Mouse (Mus musculus) thymus, adult 2 months (tissue): ENCODE results near the gene Naa11.

Experiments used
- CTCF ChIP-seq: fragments of 200-500 bp; IDR thresholded peaks from 2 replicates; pipeline ENCODE4 v1.5.1; 2012; ENCODE audit warnings: mild to moderate bottlenecking, control low read depth, low read length, moderate library complexity, borderline replicate concordance; ENCODE audit not compliant: control insufficient read depth, poor library complexity, insufficient read depth; ENCODE audit errors: extremely low read depth
- POLR2A ChIP-seq: fragments of 200-500 bp; IDR thresholded peaks from 2 replicates; pipeline ENCODE4 v1.6.1; 2012; ENCODE audit warnings: mild to moderate bottlenecking, low read length, control low read depth, moderate library complexity; ENCODE audit not compliant: control insufficient read depth, poor library complexity, insufficient read depth; ENCODE audit errors: extremely low read depth

- TF ChIP-seq CTCF (no peak), POLR2A (no peak)
Measured at GRCm38 (mm10) chr5:97345732-97346253, 46.4 kb downstream of the Naa11 start.
